Mouse (Mus musculus) thymus, postnatal 10 days (tissue): Measurements from ENCODE around the gene Uvssa.

Experiments used
- DNase-seq, 2 experiments: peaks; one replicate each; pipeline ENCODE4 v3.0.0; 2021; ENCODE audit warnings: low spot score in 2 of 2

Uvssa gene

GRCm38 (mm10) chr5:33378302-33378854 is at the start of gene Uvssa:
Uvssa (plus strand) TSS chr5:33378549.
- DNase-seq = peak; percentile 99

- DNase-seq = no peak
Measured at GRCm38 (mm10) chr5:33334381-33335272, 43.7 kb upstream of the Uvssa start.

GRCm38 (mm10) chr5:33335273-33335976 is 42.9 kb upstream of the Uvssa start, which contains the start of gene Maea:
Maea (plus strand) TSS chr5:33335509.
- DNase-seq = peak; percentile 92 to 93

- DNase-seq = peak in 1 of 2 experiments; percentile 26
Measured at GRCm38 (mm10) chr5:33335977-33336360, 42.4 kb upstream of the Uvssa start.

- no peak for DNase-seq
Measured at GRCm38 (mm10) chr5:33337206-33337605, 41.1 kb upstream of the Uvssa start.

- no peak for DNase-seq
Measured at GRCm38 (mm10) chr5:33341165-33341564, 37.2 kb upstream of the Uvssa start.

- DNase-seq = peak in 1 of 2 experiments; percentile 16
Measured at GRCm38 (mm10) chr5:33342248-33342647, 36.1 kb upstream of the Uvssa start.

- no peak for DNase-seq
Measured at GRCm38 (mm10) chr5:33342821-33343220, 35.5 kb upstream of the Uvssa start.

- no peak for DNase-seq
Measured at GRCm38 (mm10) chr5:33343571-33343970, 34.8 kb upstream of the Uvssa start.

GRCm38 (mm10) chr5:33344070-33344469 is 34.3 kb upstream of the Uvssa start:
- no peak for DNase-seq

- DNase-seq = no peak
Measured at GRCm38 (mm10) chr5:33347620-33348019, 30.7 kb upstream of the Uvssa start.

- DNase-seq = no peak
Measured at GRCm38 (mm10) chr5:33349205-33349604, 29.1 kb upstream of the Uvssa start.

- DNase-seq = no peak
Measured at GRCm38 (mm10) chr5:33349706-33350105, 28.6 kb upstream of the Uvssa start.

- no peak for DNase-seq
Measured at GRCm38 (mm10) chr5:33351556-33352272, 26.6 kb upstream of the Uvssa start.

GRCm38 (mm10) chr5:33352273-33352645 is 26.1 kb upstream of the Uvssa start:
- DNase-seq = no peak

GRCm38 (mm10) chr5:33353011-33353410 is 25.3 kb upstream of the Uvssa start:
- DNase-seq = no peak

GRCm38 (mm10) chr5:33357494-33357893 is 20.9 kb upstream of the Uvssa start:
- DNase-seq = no peak

GRCm38 (mm10) chr5:33358467-33358866 is 19.9 kb upstream of the Uvssa start:
- DNase-seq = no peak

GRCm38 (mm10) chr5:33363263-33363662 is 15.1 kb upstream of the Uvssa start:
- DNase-seq = no peak

GRCm38 (mm10) chr5:33368651-33369050 is 9.7 kb upstream of the Uvssa start:
- DNase-seq = no peak

GRCm38 (mm10) chr5:33371137-33371536 is 7.2 kb upstream of the Uvssa start:
- DNase-seq = no peak

- no peak for DNase-seq
Measured at GRCm38 (mm10) chr5:33371668-33372067, 6.7 kb upstream of the Uvssa start.
